Mouse (Mus musculus) cerebellum, adult 2 months (tissue): ENCODE data around the gene Mlst8.

Experiments
- CTCF ChIP-seq: fragments of 200-500 bp; IDR thresholded peaks from 2 replicates; pipeline ENCODE4 v1.5.1; 2011; ENCODE audit warnings: low read depth, mild to moderate bottlenecking, control low read depth, low read length, moderate library complexity, borderline replicate concordance; ENCODE audit not compliant: insufficient read depth
- POLR2A ChIP-seq: fragments of 200-500 bp; IDR thresholded peaks from 2 replicates; pipeline ENCODE4 v1.6.1; 2011; ENCODE audit warnings: low read length, control low read depth, borderline replicate concordance; ENCODE audit not compliant: insufficient read depth

- TF ChIP-seq CTCF, result no peak
- no peak for TF ChIP-seq POLR2A
These were observed 37.7 kb downstream of the Mlst8 start for GRCm38 (mm10) chr17:24441148-24441547.
